Mouse (Mus musculus) testis, postnatal 10 days (tissue): ENCODE data around the gene Ranbp1.

Experiments used
- DNase-seq: peaks from one replicate; pipeline ENCODE4 v3.0.0; 2021; ENCODE audit warnings: low spot score

The Ranbp1 gene

GRCm38 (mm10) chr16:18234671-18235388 is 13.7 kb downstream of the Ranbp1 start, which contains the start of gene Zdhhc8:
Zdhhc8 (minus strand) TSS chr16:18235136.
- peak; percentile 86 for DNase-seq

- DNase-seq = no peak
Measured at GRCm38 (mm10) chr16:18233919-18234670, 14.4 kb downstream of the Ranbp1 start.

- no peak for DNase-seq
Measured at GRCm38 (mm10) chr16:18233451-18233850, 15.1 kb downstream of the Ranbp1 start.

GRCm38 (mm10) chr16:18231451-18231850 is 17.1 kb downstream of the Ranbp1 start:
- DNase-seq = no peak

- DNase-seq = no peak
Measured at GRCm38 (mm10) chr16:18231047-18231446, 17.5 kb downstream of the Ranbp1 start.

- no peak for DNase-seq
Measured at GRCm38 (mm10) chr16:18230617-18231016, 17.9 kb downstream of the Ranbp1 start.

- peak; percentile 71 for DNase-seq
Measured at GRCm38 (mm10) chr16:18229622-18230021, 18.9 kb downstream of the Ranbp1 start.

- DNase-seq = no peak
Measured at GRCm38 (mm10) chr16:18228856-18229255, 19.7 kb downstream of the Ranbp1 start.

GRCm38 (mm10) chr16:18227897-18228422 is 20.6 kb downstream of the Ranbp1 start:
- no peak for DNase-seq

GRCm38 (mm10) chr16:18227187-18227586 is 21.3 kb downstream of the Ranbp1 start:
- no peak for DNase-seq

GRCm38 (mm10) chr16:18222188-18222587 is 26.3 kb downstream of the Ranbp1 start:
- no peak for DNase-seq

GRCm38 (mm10) chr16:18221543-18221898 is 27.0 kb downstream of the Ranbp1 start:
- DNase-seq = peak; percentile 57

- DNase-seq = no peak
Measured at GRCm38 (mm10) chr16:18220856-18221542, 27.5 kb downstream of the Ranbp1 start.

GRCm38 (mm10) chr16:18220001-18220400 is 28.5 kb downstream of the Ranbp1 start:
- DNase-seq = peak; percentile 66

GRCm38 (mm10) chr16:18218580-18218996 is 29.9 kb downstream of the Ranbp1 start:
- no peak for DNase-seq

- no peak for DNase-seq
Measured at GRCm38 (mm10) chr16:18217579-18217978, 31.0 kb downstream of the Ranbp1 start, which contains the start of gene Ccdc188. Ccdc188 (plus strand) TSS chr16:18217879.

GRCm38 (mm10) chr16:18214858-18215257 is 33.7 kb downstream of the Ranbp1 start:
- no peak for DNase-seq

- DNase-seq = no peak
Measured at GRCm38 (mm10) chr16:18213689-18214088, 34.8 kb downstream of the Ranbp1 start.

- DNase-seq = peak; percentile 97
Measured at GRCm38 (mm10) chr16:18211417-18212171, 36.9 kb downstream of the Ranbp1 start.

- peak; percentile 84 for DNase-seq
Measured at GRCm38 (mm10) chr16:18210701-18211416, 37.7 kb downstream of the Ranbp1 start.
